Mouse (Mus musculus) kidney, adult 2 months (tissue): ENCODE measurements at regions not wholly inside any gene's neighbourhood (a gene's known extent, or its start where the extent isn't known, plus 50 kb on each side); places are given as distances from the start of the nearest gene placed in this dataset.
A peak's percentile ranks its signal among the peaks of the same experiment; 100 is the strongest.

Experiments used
- DNase-seq: peaks from one replicate; pipeline ENCODE4 v3.0.0; 2021
- H3K27ac ChIP-seq: fragments of 200-500 bp; 2 replicates; pipeline ENCODE4 v1.5.1; 2012; ENCODE audit warnings: low read depth, low read length, control low read depth, inconsistent platforms; ENCODE audit not compliant: insufficient read depth
- H3K27me3 ChIP-seq: fragments of 200-500 bp; replicated peaks from 2 replicates; pipeline ENCODE4 v1.6.1; 2012; ENCODE audit warnings: mild to moderate bottlenecking, moderate library complexity, low read length, inconsistent platforms; ENCODE audit not compliant: control insufficient read depth, insufficient read depth
- H3K36me3 ChIP-seq: fragments of 200-500 bp; 2 replicates; pipeline ENCODE4 v1.6.1; 2012; ENCODE audit warnings: mild to moderate bottlenecking, moderate library complexity, low read length, inconsistent platforms; ENCODE audit not compliant: control insufficient read depth, insufficient read depth
- H3K4me1 ChIP-seq: fragments of 200-500 bp; 2 replicates; pipeline ENCODE4 v1.6.1; 2011; ENCODE audit warnings: low read length; ENCODE audit not compliant: control insufficient read depth, insufficient read depth
- H3K4me3 ChIP-seq: fragments of 200-500 bp; 2 replicates; pipeline ENCODE4 v1.5.1; 2011; ENCODE audit warnings: mild to moderate bottlenecking, low read depth, low read length, control low read depth; ENCODE audit not compliant: insufficient read depth
- CTCF ChIP-seq: fragments of 200-500 bp; conservative IDR thresholded peaks from 2 replicates; pipeline ENCODE4 v1.5.1; 2011; ENCODE audit warnings: low read depth, mild to moderate bottlenecking, control low read depth, low read length, moderate library complexity, mixed read lengths; ENCODE audit not compliant: insufficient read depth, insufficient read length
- POLR2A ChIP-seq: fragments of 200-500 bp; IDR thresholded peaks from one replicate; pipeline ENCODE4 v1.6.1; 2011; ENCODE audit warnings: low read depth, low read length, control low read depth
- WGBS: fragments of 180-500 bp; shearing (Covaris S2); methylation state at CpG from one replicate; pipeline ENCODE4 v1.1.7; 2018; 5-methylcytosine and 5-hydroxymethylcytosine counted together

- no peak overlapping the region for H3K27ac ChIP-seq
- no peak overlapping the region for H3K4me3 ChIP-seq
- H3K27me3 ChIP-seq = no peaks in the 10 kb centered on the region
- WGBS = 75% methylated on average over 13 of the region's 13 CpGs
- DNase-seq = no peak
- TF ChIP-seq CTCF (no peak), POLR2A (no peak)
- H3K36me3 ChIP-seq = no peaks in the 10 kb centered on the region
- no peaks in the 10 kb centered on the region for H3K4me1 ChIP-seq
Measured at GRCm38 (mm10) chr1:77074926-77075885, 439.7 kb downstream of the Epha4 start.

DNA sequence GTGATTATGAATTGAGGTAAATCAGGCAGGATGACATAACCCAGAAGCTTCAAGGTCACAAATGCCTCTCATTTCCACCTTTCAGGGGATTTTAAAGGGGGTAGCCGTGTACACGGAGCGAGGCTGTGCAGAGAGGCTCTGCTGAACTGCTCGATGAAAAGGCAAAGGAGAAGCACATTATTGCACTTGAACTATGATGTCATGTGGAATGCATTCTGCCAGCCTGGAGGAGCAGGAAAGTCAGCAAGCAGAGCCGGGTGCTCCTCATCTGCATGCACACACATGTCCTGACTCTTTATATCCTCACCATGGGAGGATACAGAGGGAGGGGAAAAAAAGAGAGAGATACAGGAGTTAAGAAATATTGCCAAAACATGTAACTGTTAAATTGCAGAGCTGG lies 434.1 kb downstream of the Epha4 start:
- TF ChIP-seq CTCF (no peak), POLR2A (no peak)
- Histone ChIP-seq H3K4me3 (no peak overlapping the region), H3K4me1 (no peaks in the 10 kb centered on the region), H3K27ac (no peak overlapping the region), H3K27me3 (no peaks in the 10 kb centered on the region), H3K36me3 (no peaks in the 10 kb centered on the region)
- no peak for DNase-seq
- WGBS = 59% methylated on average over 5 of the region's 5 CpGs

DNA sequence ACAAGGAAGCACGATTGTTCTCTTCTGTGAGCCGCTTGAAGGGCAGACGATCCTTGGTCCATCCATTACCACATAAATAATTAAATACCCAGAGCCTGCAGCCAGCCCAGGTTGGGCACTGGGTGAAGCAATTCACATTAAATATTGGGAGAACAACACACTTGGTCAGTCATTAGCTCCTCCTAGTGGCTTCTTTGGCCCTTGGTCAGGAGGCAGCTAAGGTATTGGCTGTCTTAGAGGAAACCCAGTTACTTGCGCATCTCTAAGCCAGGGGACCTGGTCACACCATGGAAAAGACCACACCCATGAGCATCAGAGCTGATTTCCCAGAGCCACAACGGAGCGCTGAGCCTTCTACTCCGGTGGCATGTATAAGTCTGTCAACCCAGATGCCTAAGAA lies 433.2 kb downstream of the Epha4 start:
- H3K4me3 ChIP-seq = no peak overlapping the region
- H3K36me3 ChIP-seq = no peaks in the 10 kb centered on the region
- no peak overlapping the region for H3K27ac ChIP-seq
- 47% methylated on average over 7 of the region's 7 CpGs for WGBS
- H3K27me3 ChIP-seq = no peaks in the 10 kb centered on the region
- no peaks in the 10 kb centered on the region for H3K4me1 ChIP-seq
- no peak for TF ChIP-seq POLR2A
- peak; percentile 54 for TF ChIP-seq CTCF
- DNase-seq = peak; percentile 53

- H3K36me3 ChIP-seq = no peaks in the 10 kb centered on the region
- H3K4me3 ChIP-seq = no peak overlapping the region
- TF ChIP-seq POLR2A = no peak
- TF ChIP-seq CTCF = no peak
- no peak overlapping the region for H3K27ac ChIP-seq
- no peak for DNase-seq
- H3K27me3 ChIP-seq = no peaks in the 10 kb centered on the region
- 83% methylated on average over 3 of the region's 3 CpGs for WGBS
- no peaks in the 10 kb centered on the region for H3K4me1 ChIP-seq
Measured at GRCm38 (mm10) chr1:77082410-77082809, 432.5 kb downstream of the Epha4 start.

- no peak for DNase-seq
- Histone ChIP-seq H3K27ac (no peak overlapping the region), H3K36me3 (no peaks in the 10 kb centered on the region), H3K27me3 (no peaks in the 10 kb centered on the region), H3K4me3 (no peak overlapping the region), H3K4me1 (no peaks in the 10 kb centered on the region)
- no peak for TF ChIP-seq POLR2A
- TF ChIP-seq CTCF = no peak
- 62% methylated on average over 2 of the region's 2 CpGs for WGBS
Measured at GRCm38 (mm10) chr1:77093551-77093950, 421.3 kb downstream of the Epha4 start.

DNA sequence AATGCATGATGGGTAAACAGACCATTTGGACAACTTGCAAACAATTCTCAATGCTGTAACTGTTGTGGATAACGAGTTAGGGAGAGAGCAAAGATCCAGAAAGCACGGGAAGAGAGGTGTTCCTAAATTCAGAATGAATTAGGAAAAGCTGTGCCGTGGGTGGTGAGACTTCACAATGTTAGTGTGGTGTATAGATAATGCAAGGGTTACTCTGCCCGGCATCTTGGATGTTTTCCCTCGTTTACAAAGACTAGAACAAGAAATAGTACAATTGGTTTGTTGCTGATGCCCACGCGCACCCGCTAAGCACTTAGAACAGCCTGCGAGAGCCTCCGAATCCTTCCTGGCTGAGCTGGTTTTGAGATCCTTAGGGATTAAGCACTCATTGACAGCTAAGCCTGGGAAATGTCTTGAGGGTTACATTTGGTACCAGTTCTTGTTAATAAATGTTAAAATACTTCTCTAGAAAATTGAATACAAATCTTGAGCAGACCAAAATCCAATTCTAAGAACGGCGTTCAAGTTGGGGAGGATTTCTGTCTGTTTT lies 413.1 kb downstream of the Epha4 start:
- WGBS = 77% methylated on average over 12 of the region's 12 CpGs
- no peak overlapping the region for H3K27ac ChIP-seq
- H3K4me3 ChIP-seq = no peak overlapping the region
- TF ChIP-seq CTCF (no peak), POLR2A (no peak)
- peak; percentile 9 for DNase-seq
- no peaks in the 10 kb centered on the region for H3K4me1 ChIP-seq
- H3K27me3 ChIP-seq = no peaks in the 10 kb centered on the region
- no peaks in the 10 kb centered on the region for H3K36me3 ChIP-seq

GRCm38 (mm10) chr1:77102421-77103133 lies 412.3 kb downstream of the Epha4 start:
- 64% methylated on average over 13 of the region's 13 CpGs for WGBS
- no peak overlapping the region for H3K4me3 ChIP-seq
- TF ChIP-seq CTCF (no peak), POLR2A (no peak)
- no peaks in the 10 kb centered on the region for H3K4me1 ChIP-seq
- H3K36me3 ChIP-seq = no peaks in the 10 kb centered on the region
- no peak overlapping the region for H3K27ac ChIP-seq
- DNase-seq = no peak
- H3K27me3 ChIP-seq = no peaks in the 10 kb centered on the region
